Mouse (Mus musculus) intestine, embryonic 14.5 days (tissue): ENCODE results near the gene Ppp4r1. TPM values are rescaled to one million over a fixed set of nuclear protein-coding genes. Genes with fewer than 3 reads are reported as not detected.
A peak's percentile ranks its signal among the peaks of the same experiment; 100 is the strongest.

Experiments used
- ATAC-seq: fragments of 200-750 bp; cut with Nextera tagmentation; replicated peaks from 2 replicates; pipeline ENCODE4 v1.8.0; 2017; ENCODE audit warnings: low read depth, moderate number of reproducible peaks, moderate TSS enrichment, moderate library complexity; ENCODE audit not compliant: low FRiP score, low TSS enrichment
- DNase-seq: peaks from one replicate; pipeline ENCODE4 v3.0.0-alpha.2; 2018; ENCODE audit warnings: low spot score
- H3K27ac ChIP-seq: fragments of 300-500 bp; sonication (generic); 2 replicates; pipeline ENCODE4 v1.5.1; 2014; ENCODE audit warnings: low read depth, mild to moderate bottlenecking, control low read depth
- H3K27me3 ChIP-seq: fragments of 300-500 bp; sonication (generic); replicated peaks from 2 replicates; pipeline ENCODE4 v1.6.1; 2014; ENCODE audit warnings: low read length, control low read depth; ENCODE audit not compliant: control insufficient read depth, insufficient read depth
- H3K36me3 ChIP-seq: fragments of 300-500 bp; sonication (generic); 2 replicates; pipeline ENCODE4 v1.6.1; 2014; ENCODE audit warnings: low read length, control low read depth; ENCODE audit not compliant: control insufficient read depth, insufficient read depth
- H3K4me1 ChIP-seq: fragments of 300-500 bp; sonication (generic); replicated peaks from 2 replicates; pipeline ENCODE4 v1.6.1; 2014; ENCODE audit warnings: low read length, control low read depth, mixed read lengths; ENCODE audit not compliant: control insufficient read depth, insufficient read depth
- H3K4me2 ChIP-seq: fragments of 300-500 bp; sonication (generic); 2 replicates; pipeline ENCODE4 v1.6.1; 2014; ENCODE audit warnings: low read length
- H3K4me3 ChIP-seq: fragments of 300-500 bp; sonication (generic); 2 replicates; pipeline ENCODE4 v1.5.1; 2014; ENCODE audit warnings: low read depth, low read length, control low read depth, mixed read lengths
- H3K9ac ChIP-seq: fragments of 300-500 bp; sonication (generic); 2 replicates; pipeline ENCODE4 v1.6.1; 2014; ENCODE audit warnings: mild to moderate bottlenecking, low read length
- H3K9me3 ChIP-seq: fragments of 300-500 bp; sonication (generic); 2 replicates; pipeline ENCODE4 v1.6.1; 2016; ENCODE audit warnings: low read length, control low read depth; ENCODE audit not compliant: control insufficient read depth
- WGBS: fragments of 180-500 bp; shearing (Covaris S2); extraction: QIAGEN DNeasy Blood & Tissue Kit; methylation state at CpG from one replicate; pipeline ENCODE4 v1.1.7; 2014; 5-methylcytosine and 5-hydroxymethylcytosine counted together
- polyA plus RNA-seq: library from polyadenylated mRNA; unstranded; fragments of >200 nt; fragmentation: Nextera tagmentation; extraction: Ambion mirVana; gene quantifications from 2 replicates; pipeline ENCODE4 v1.2.1, GENCODE M21; 2014

The Ppp4r1 gene
- polyA plus RNA-seq, 1 experiment from 2014 or later: 48.0 TPM

- H3K4me1 ChIP-seq: peaks cover 16% of the 10 kb centered on the region
- H3K36me3 ChIP-seq: no peaks in the 10 kb centered on the region; the same call in 1 of the 2 replicates
- WGBS: 95% methylated on average over 2 of the region's 2 CpGs
- H3K27ac ChIP-seq: no peak overlapping the region
- no peaks in the 10 kb centered on the region for H3K9me3 ChIP-seq
- no peak overlapping the region for H3K9ac ChIP-seq
- H3K4me2 ChIP-seq: no peak overlapping the region
- no peak for ATAC-seq
- DNase-seq: no peak
- H3K27me3 ChIP-seq: no peaks in the 10 kb centered on the region
- no peak overlapping the region for H3K4me3 ChIP-seq
Measured at GRCm38 (mm10) chr17:65780970-65781369, 1.4 kb upstream of the Ppp4r1 start.

GRCm38 (mm10) chr17:65783182-65784161 lies 1.1 kb downstream of the Ppp4r1 start:
- Histone ChIP-seq H3K9ac (peak overlapping the region; percentile 90), H3K4me2 (peak overlapping the region; percentile 70), H3K36me3 (no peaks in the 10 kb centered on the region; the same call in 1 of the 2 replicates), H3K27ac (peak overlapping the region; percentile 98), H3K9me3 (no peaks in the 10 kb centered on the region), H3K27me3 (no peaks in the 10 kb centered on the region), H3K4me1 (peaks cover 18% of the 10 kb centered on the region), H3K4me3 (peak overlapping the region; percentile 87)
- ATAC-seq: peak; percentile 79
- under 1% methylated on average over 90 of the region's 135 CpGs for WGBS
- DNase-seq: peak; percentile 75

- Histone ChIP-seq H3K27me3 (no peaks in the 10 kb centered on the region), H3K9ac (peak overlapping the region; percentile 90; the same call in 1 of the 2 replicates), H3K27ac (no peak overlapping the region), H3K9me3 (no peaks in the 10 kb centered on the region), H3K4me3 (peak overlapping the region; percentile 87), H3K4me2 (peak overlapping the region; percentile 70), H3K4me1 (peaks cover 20% of the 10 kb centered on the region), H3K36me3 (no peaks in the 10 kb centered on the region; the same call in 1 of the 2 replicates)
- ATAC-seq (no peak), DNase-seq (no peak)
- WGBS: 71% methylated on average over 8 of the region's 8 CpGs
Measured at GRCm38 (mm10) chr17:65784610-65785140, 2.3 kb downstream of the Ppp4r1 start.

- H3K4me2 ChIP-seq: no peak overlapping the region
- DNase-seq (no peak), ATAC-seq (no peak)
Measured at GRCm38 (mm10) chr17:65785707-65786106, 3.3 kb downstream of the Ppp4r1 start.

GRCm38 (mm10) chr17:65786225-65786624 lies 3.9 kb downstream of the Ppp4r1 start:
- DNase-seq (no peak), ATAC-seq (no peak)
- Histone ChIP-seq H3K4me2 (no peak overlapping the region), H3K36me3 (no peaks in the 10 kb centered on the region; the same call in 1 of the 2 replicates), H3K9me3 (no peaks in the 10 kb centered on the region), H3K4me3 (no peak overlapping the region), H3K27ac (no peak overlapping the region), H3K27me3 (no peaks in the 10 kb centered on the region), H3K4me1 (peaks cover 20% of the 10 kb centered on the region), H3K9ac (no peak overlapping the region)
- WGBS: 80% methylated on average over 7 of the region's 7 CpGs

More at GRCm38 (mm10) chr17:65785707-65786106, 3.3 kb downstream of the Ppp4r1 start:
- Histone ChIP-seq H3K4me3 (no peak overlapping the region), H3K4me1 (peaks cover 20% of the 10 kb centered on the region), H3K9me3 (no peaks in the 10 kb centered on the region), H3K27me3 (no peaks in the 10 kb centered on the region), H3K27ac (no peak overlapping the region), H3K9ac (no peak overlapping the region), H3K36me3 (no peaks in the 10 kb centered on the region; the same call in 1 of the 2 replicates)

GRCm38 (mm10) chr17:65787261-65787660 lies 4.9 kb downstream of the Ppp4r1 start:
- Histone ChIP-seq H3K9me3 (no peaks in the 10 kb centered on the region), H3K36me3 (no peaks in the 10 kb centered on the region; the same call in 1 of the 2 replicates), H3K4me1 (peaks cover 12% of the 10 kb centered on the region; the same call in 1 of the 2 replicates), H3K9ac (no peak overlapping the region), H3K27me3 (no peaks in the 10 kb centered on the region), H3K4me2 (no peak overlapping the region), H3K4me3 (no peak overlapping the region), H3K27ac (no peak overlapping the region)
- DNase-seq: no peak
- WGBS: 93% methylated on average over 4 of the region's 4 CpGs
- ATAC-seq: no peak

GRCm38 (mm10) chr17:65788542-65789291 lies 6.3 kb downstream of the Ppp4r1 start:
- no peak overlapping the region for H3K4me3 ChIP-seq

GRCm38 (mm10) chr17:65789576-65789975 lies 7.2 kb downstream of the Ppp4r1 start:
- no peak overlapping the region for H3K4me2 ChIP-seq
- DNase-seq (no peak), ATAC-seq (no peak)
- H3K27ac ChIP-seq: no peak overlapping the region
- WGBS: 91% methylated on average over 6 of the region's 6 CpGs
- peaks cover 3% of the 10 kb centered on the region; the same call in 1 of the 2 replicates for H3K36me3 ChIP-seq
- H3K4me1 ChIP-seq: peaks cover 7% of the 10 kb centered on the region; the same call in 1 of the 2 replicates
- no peak overlapping the region for H3K4me3 ChIP-seq
- H3K27me3 ChIP-seq: no peaks in the 10 kb centered on the region
- no peak overlapping the region for H3K9ac ChIP-seq
- H3K9me3 ChIP-seq: no peaks in the 10 kb centered on the region

More at GRCm38 (mm10) chr17:65788542-65789291, 6.3 kb downstream of the Ppp4r1 start:
- H3K4me2 ChIP-seq: no peak overlapping the region
- no peaks in the 10 kb centered on the region; the same call in 1 of the 2 replicates for H3K36me3 ChIP-seq
- H3K9ac ChIP-seq: no peak overlapping the region
- 56% methylated on average over 12 of the region's 12 CpGs for WGBS
- no peaks in the 10 kb centered on the region for H3K27me3 ChIP-seq
- no peaks in the 10 kb centered on the region for H3K9me3 ChIP-seq
- ATAC-seq (peak; percentile 46; the same call in 1 of the 2 replicates), DNase-seq (no peak)
- H3K4me1 ChIP-seq: peaks cover 12% of the 10 kb centered on the region; the same call in 1 of the 2 replicates
- no peak overlapping the region for H3K27ac ChIP-seq
